Mouse (Mus musculus): ENCODE data around the gene Hcfc1.

Gene Hcfc1

GRCm38 (mm10) chrX:73966248-73967176 is at the start of gene Hcfc1:
Hcfc1 (minus strand) TSS chrX:73966357.
- DNase-seq (ENCODE audit: low spot score in 2 of 2), result peak; percentile 87 to 91

GRCm38 (mm10) chrX:74014597-74014996 is 48.4 kb upstream of the Hcfc1 start:
- no peak for DNase-seq (ENCODE audit: low spot score in 2 of 2)

- DNase-seq (ENCODE audit: low spot score in 2 of 2), result no peak
Observed at GRCm38 (mm10) chrX:74008063-74008462, 41.9 kb upstream of the Hcfc1 start.

GRCm38 (mm10) chrX:74006401-74006800 is 40.2 kb upstream of the Hcfc1 start:
- DNase-seq (ENCODE audit: low spot score in 2 of 2), result no peak

- DNase-seq (ENCODE audit: low spot score in 2 of 2), result no peak
Observed at GRCm38 (mm10) chrX:74003644-74004043, 37.5 kb upstream of the Hcfc1 start.

- DNase-seq (ENCODE audit: low spot score in 2 of 2), result no peak
Observed at GRCm38 (mm10) chrX:74001024-74001423, 34.9 kb upstream of the Hcfc1 start.

- peak; percentile 64 to 66 for DNase-seq (ENCODE audit: low spot score in 2 of 2)
Observed at GRCm38 (mm10) chrX:73998911-73999869, 33.0 kb upstream of the Hcfc1 start.

GRCm38 (mm10) chrX:73977783-73978182 is 11.6 kb upstream of the Hcfc1 start:
- DNase-seq (ENCODE audit: low spot score in 2 of 2), result no peak

- no peak for DNase-seq (ENCODE audit: low spot score in 2 of 2)
Observed at GRCm38 (mm10) chrX:73976283-73976682, 10.1 kb upstream of the Hcfc1 start.

- no peak for DNase-seq (ENCODE audit: low spot score in 2 of 2)
Observed at GRCm38 (mm10) chrX:73972774-73973173, 6.6 kb upstream of the Hcfc1 start.

- no peak for DNase-seq (ENCODE audit: low spot score in 2 of 2)
Observed at GRCm38 (mm10) chrX:73970781-73971180, 4.6 kb upstream of the Hcfc1 start.

GRCm38 (mm10) chrX:73969729-73970128 is 3.6 kb upstream of the Hcfc1 start:
- DNase-seq (ENCODE audit: low spot score in 2 of 2), result no peak

- DNase-seq (ENCODE audit: low spot score in 2 of 2), result no peak
Observed at GRCm38 (mm10) chrX:73969167-73969566, 3.0 kb upstream of the Hcfc1 start.

GRCm38 (mm10) chrX:73967177-73968075 is 1.3 kb upstream of the Hcfc1 start:
- peak; percentile 91 to 92 for DNase-seq (ENCODE audit: low spot score in 2 of 2)

- peak; percentile 35 to 41 for DNase-seq (ENCODE audit: low spot score in 2 of 2)
Observed at GRCm38 (mm10) chrX:73965307-73965706, 850 bp downstream of the Hcfc1 start.

- DNase-seq (ENCODE audit: low spot score in 2 of 2), result peak in 1 of 2 experiments; percentile 13
Observed at GRCm38 (mm10) chrX:73964363-73964762, 1.8 kb downstream of the Hcfc1 start.

GRCm38 (mm10) chrX:73954988-73955387 is 11.2 kb downstream of the Hcfc1 start:
- no peak for DNase-seq (ENCODE audit: low spot score in 2 of 2)

- DNase-seq (ENCODE audit: low spot score in 2 of 2), result no peak
Observed at GRCm38 (mm10) chrX:73952603-73953002, 13.6 kb downstream of the Hcfc1 start.

GRCm38 (mm10) chrX:73949341-73949740 is 16.8 kb downstream of the Hcfc1 start:
- no peak for DNase-seq (ENCODE audit: low spot score in 2 of 2)

- peak; percentile 37 to 65 for DNase-seq (ENCODE audit: low spot score in 2 of 2)
Observed at GRCm38 (mm10) chrX:73948647-73949046, 17.5 kb downstream of the Hcfc1 start.

GRCm38 (mm10) chrX:73946896-73947295 is 19.3 kb downstream of the Hcfc1 start:
- no peak for DNase-seq (ENCODE audit: low spot score in 2 of 2)
